Mouse (Mus musculus) embryonic facial prominence, embryonic 14.5 days (tissue): ENCODE measurements around the gene Fcrl5. TPM values are rescaled to one million over a fixed set of nuclear protein-coding genes. Genes with fewer than 3 reads are reported as not detected.

Experiments
- ATAC-seq: fragments of 200-750 bp; cut with Nextera tagmentation; 2 replicates; pipeline ENCODE4 v1.8.0; 2017; ENCODE audit warnings: low read depth, moderate number of reproducible peaks, moderate TSS enrichment
- DNase-seq: peaks from one replicate; pipeline ENCODE4 v3.0.0-alpha.2; 2015; ENCODE audit warnings: low spot score
- H3K27ac ChIP-seq: fragments of 300-500 bp; sonication (generic); replicated peaks from 2 replicates; pipeline ENCODE4 v1.5.1; 2014; ENCODE audit warnings: low read depth, mild to moderate bottlenecking, low read length, moderate library complexity
- H3K27me3 ChIP-seq: fragments of 300-500 bp; sonication (generic); replicated peaks from 2 replicates; pipeline ENCODE4 v1.6.1; 2014; ENCODE audit warnings: low read length; ENCODE audit not compliant: control insufficient read depth, insufficient read depth
- H3K36me3 ChIP-seq: fragments of 300-500 bp; sonication (generic); 2 replicates; pipeline ENCODE4 v1.6.1; 2014; ENCODE audit warnings: low read length, mixed read lengths; ENCODE audit not compliant: control insufficient read depth, insufficient read depth
- H3K4me1 ChIP-seq: fragments of 300-500 bp; sonication (generic); 2 replicates; pipeline ENCODE4 v1.6.1; 2014; ENCODE audit warnings: antibody characterized with exemption, low read length; ENCODE audit not compliant: control insufficient read depth, insufficient read depth
- H3K4me2 ChIP-seq: fragments of 300-500 bp; sonication (generic); 2 replicates; pipeline ENCODE4 v1.6.1; 2014; ENCODE audit warnings: low read depth, mild to moderate bottlenecking, low read length, moderate library complexity, mixed read lengths
- H3K4me3 ChIP-seq: fragments of 300-500 bp; sonication (generic); 2 replicates; pipeline ENCODE4 v1.5.1; 2014; ENCODE audit warnings: low read depth, mild to moderate bottlenecking, low read length
- H3K9ac ChIP-seq: fragments of 300-500 bp; sonication (generic); 2 replicates; pipeline ENCODE4 v1.6.1; 2014; ENCODE audit warnings: low read depth, mild to moderate bottlenecking, low read length, moderate library complexity, mixed read lengths
- H3K9me3 ChIP-seq: fragments of 300-500 bp; sonication (generic); 2 replicates; pipeline ENCODE4 v1.6.1; 2016; ENCODE audit warnings: low read length; ENCODE audit not compliant: control insufficient read depth
- WGBS: fragments of 180-500 bp; shearing (Covaris S2); extraction: QIAGEN DNeasy Blood & Tissue Kit; methylation state at CpG from one replicate; pipeline ENCODE4 v1.1.7; 2014; 5-methylcytosine and 5-hydroxymethylcytosine counted together
- polyA plus RNA-seq: library from polyadenylated mRNA; unstranded; fragments of >200 nt; fragmentation: Nextera tagmentation; extraction: Ambion mirVana; gene quantifications from 2 replicates; pipeline ENCODE4 v1.2.1, GENCODE M21; 2014

Gene Fcrl5
- polyA plus RNA-seq, 1 experiment from 2014 or later: not detected

- ATAC-seq (no peak), DNase-seq (no peak)
- H3K9me3 ChIP-seq: no peaks in the 10 kb centered on the region
- 39% methylated on average over 13 of the region's 13 CpGs for WGBS
- no peak overlapping the region for H3K27ac ChIP-seq
- H3K27me3 ChIP-seq: no peaks in the 10 kb centered on the region
- no peak overlapping the region for H3K9ac ChIP-seq
- no peak overlapping the region for H3K4me3 ChIP-seq
- H3K4me1 ChIP-seq: no peaks in the 10 kb centered on the region
- H3K36me3 ChIP-seq: no peaks in the 10 kb centered on the region
- peak overlapping the region; percentile 23; the same call in 1 of the 2 replicates for H3K4me2 ChIP-seq
Observed at GRCm38 (mm10) chr3:87515567-87516081, 80.1 kb downstream of the Fcrl5 start.

DNA sequence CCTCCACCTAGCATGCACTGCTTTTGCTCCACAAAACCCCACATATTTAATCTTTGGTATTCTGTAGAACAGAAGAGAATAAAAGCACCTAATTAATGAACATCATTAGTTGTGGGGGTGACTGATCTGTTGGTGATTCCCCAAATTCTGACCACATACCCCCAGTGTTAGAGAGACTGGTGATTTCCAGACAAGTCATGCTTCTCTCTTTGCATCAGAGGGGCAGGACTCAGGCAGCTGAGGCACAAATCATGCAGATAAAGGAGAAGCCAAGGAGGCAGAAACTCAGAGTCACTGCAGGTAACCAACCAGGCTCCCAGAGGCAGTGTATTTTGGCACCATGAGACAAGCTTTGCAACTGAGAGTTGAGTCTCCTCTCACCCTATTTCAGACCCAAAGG lies 82.9 kb downstream of the Fcrl5 start:
- Histone ChIP-seq H3K4me2 (no peak overlapping the region), H3K36me3 (no peaks in the 10 kb centered on the region), H3K4me1 (no peaks in the 10 kb centered on the region), H3K9me3 (no peaks in the 10 kb centered on the region), H3K4me3 (no peak overlapping the region), H3K27me3 (no peaks in the 10 kb centered on the region), H3K27ac (no peak overlapping the region), H3K9ac (no peak overlapping the region)
- peak; percentile 50; the same call in 1 of the 2 replicates for ATAC-seq
- no peak for DNase-seq

DNA sequence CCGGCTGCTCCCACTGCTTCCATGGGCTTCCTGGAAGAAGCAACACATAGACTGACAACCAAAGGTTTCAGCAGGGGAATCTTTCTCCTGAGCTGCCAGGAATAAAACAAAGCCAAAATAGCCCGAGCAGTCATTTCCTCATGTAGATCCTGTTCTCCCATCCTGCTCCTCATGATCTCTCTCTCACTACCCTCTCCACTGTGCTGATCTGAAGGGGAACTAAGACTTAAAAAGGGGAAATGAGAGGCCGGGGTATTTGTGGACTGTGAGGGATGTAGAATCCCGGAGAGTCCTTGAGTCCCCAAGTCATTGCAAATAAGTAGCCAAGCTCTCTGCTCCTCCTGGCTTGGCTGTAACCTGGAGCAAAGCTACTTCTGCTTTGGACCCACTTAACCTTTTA lies 85.6 kb downstream of the Fcrl5 start:
- DNase-seq (no peak), ATAC-seq (no peak)
- Histone ChIP-seq H3K9ac (no peak overlapping the region), H3K4me3 (no peak overlapping the region), H3K4me1 (peaks cover under 1% of the 10 kb centered on the region; the same call in 1 of the 2 replicates), H3K27me3 (no peaks in the 10 kb centered on the region), H3K9me3 (no peaks in the 10 kb centered on the region), H3K4me2 (no peak overlapping the region), H3K36me3 (no peaks in the 10 kb centered on the region), H3K27ac (no peak overlapping the region)
- 77% methylated on average over 4 of the region's 4 CpGs for WGBS

- no peak overlapping the region for H3K4me3 ChIP-seq
Observed at GRCm38 (mm10) chr3:87521833-87522232, 86.3 kb downstream of the Fcrl5 start.

GRCm38 (mm10) chr3:87523701-87524100 lies 88.1 kb downstream of the Fcrl5 start:
- peaks cover 7% of the 10 kb centered on the region; the same call in 1 of the 2 replicates for H3K4me1 ChIP-seq
- no peaks in the 10 kb centered on the region for H3K9me3 ChIP-seq
- WGBS: 94% methylated on average over 9 of the region's 9 CpGs
- H3K27ac ChIP-seq: no peak overlapping the region
- DNase-seq (no peak), ATAC-seq (no peak)
- no peak overlapping the region for H3K9ac ChIP-seq
- H3K36me3 ChIP-seq: peaks cover 14% of the 10 kb centered on the region
- H3K4me3 ChIP-seq: no peak overlapping the region
- H3K4me2 ChIP-seq: no peak overlapping the region
- no peaks in the 10 kb centered on the region for H3K27me3 ChIP-seq

More at GRCm38 (mm10) chr3:87521833-87522232, 86.3 kb downstream of the Fcrl5 start:
- ATAC-seq (no peak), DNase-seq (no peak)
- H3K9ac ChIP-seq: no peak overlapping the region
- H3K27ac ChIP-seq: no peak overlapping the region
- 49% methylated on average over 1 of the region's 1 CpGs for WGBS
- H3K9me3 ChIP-seq: no peaks in the 10 kb centered on the region
- no peak overlapping the region for H3K4me2 ChIP-seq
- H3K36me3 ChIP-seq: no peaks in the 10 kb centered on the region
- H3K4me1 ChIP-seq: peaks cover 7% of the 10 kb centered on the region; the same call in 1 of the 2 replicates
- H3K27me3 ChIP-seq: no peaks in the 10 kb centered on the region

DNA sequence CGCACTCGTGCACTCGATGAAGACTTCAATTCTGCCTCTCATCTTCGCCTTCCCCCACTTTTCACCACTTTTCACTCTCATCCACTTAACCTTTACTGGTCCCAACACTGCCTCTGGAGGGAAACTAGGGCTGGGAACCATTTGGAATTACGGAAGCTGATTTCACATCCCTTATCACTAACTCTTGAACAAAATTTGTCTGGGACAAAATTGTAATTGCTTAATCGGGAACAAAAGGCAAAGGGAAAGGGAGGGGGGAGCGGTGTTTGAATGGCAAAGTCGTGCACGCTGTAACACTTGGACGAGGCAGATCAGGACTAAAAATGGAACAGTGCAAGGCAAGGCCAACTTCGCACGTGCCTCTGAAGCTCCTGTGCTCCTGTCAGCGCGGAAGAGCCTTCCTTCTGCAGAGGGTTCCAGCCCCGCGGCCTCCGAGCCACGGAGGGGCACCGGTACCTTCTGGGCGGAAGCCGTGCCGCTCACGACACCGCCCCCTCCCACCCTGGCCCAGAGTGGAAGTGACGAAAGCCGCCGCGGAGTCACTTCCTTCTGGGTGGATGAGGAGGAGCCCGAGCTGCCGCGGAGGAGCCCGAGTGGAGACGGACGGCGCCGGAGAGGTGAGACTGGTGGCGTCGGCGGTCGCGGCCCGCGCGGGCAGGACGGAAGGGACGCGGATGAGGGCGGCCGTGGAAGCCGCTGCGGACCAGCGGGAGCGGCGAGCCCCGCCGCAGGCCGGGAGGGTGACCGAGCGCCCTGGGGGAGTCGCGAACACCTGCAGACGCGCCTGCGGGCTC lies 89.7 kb downstream of the Fcrl5 start, which contains the start of gene Etv3:
Gene Etv3, plus strand, starts transcription at position 365 of the 794 bp plus-strand sequence.
- H3K9me3 ChIP-seq: no peaks in the 10 kb centered on the region
- ATAC-seq (peak; percentile 98), DNase-seq (peak; percentile 95)
- H3K4me2 ChIP-seq: peak within 1 kb of the TSS; percentile 88
- H3K9ac ChIP-seq: peak within 1 kb of the TSS; percentile 99
- WGBS: 8% methylated on average over 38 of the region's 64 CpGs
- H3K4me1 ChIP-seq: peaks cover 7% of the 10 kb centered on the region; the same call in 1 of the 2 replicates
- peak within 1 kb of the TSS; percentile 100 for H3K4me3 ChIP-seq
- peak within 1 kb of the TSS; percentile 88 for H3K27ac ChIP-seq
- peaks cover 29% of the 10 kb centered on the region for H3K36me3 ChIP-seq
- H3K27me3 ChIP-seq: no peaks in the 10 kb centered on the region

GRCm38 (mm10) chr3:87525837-87526570 lies 90.4 kb downstream of the Fcrl5 start:
- Histone ChIP-seq H3K36me3 (peaks cover 37% of the 10 kb centered on the region), H3K27ac (peak overlapping the region; percentile 88), H3K27me3 (no peaks in the 10 kb centered on the region), H3K9me3 (no peaks in the 10 kb centered on the region), H3K9ac (peak overlapping the region; percentile 99), H3K4me3 (peak overlapping the region; percentile 100), H3K4me1 (peaks cover 7% of the 10 kb centered on the region; the same call in 1 of the 2 replicates), H3K4me2 (peak overlapping the region; percentile 88)
- DNase-seq (no peak), ATAC-seq (peak; percentile 50; the same call in 1 of the 2 replicates)
- WGBS: 11% methylated on average over 17 of the region's 27 CpGs

- Histone ChIP-seq H3K4me1 (peaks cover 7% of the 10 kb centered on the region; the same call in 1 of the 2 replicates), H3K4me3 (no peak overlapping the region), H3K9me3 (no peaks in the 10 kb centered on the region), H3K27me3 (no peaks in the 10 kb centered on the region), H3K36me3 (peaks cover 47% of the 10 kb centered on the region), H3K27ac (no peak overlapping the region), H3K9ac (no peak overlapping the region), H3K4me2 (peak overlapping the region; percentile 8; the same call in 1 of the 2 replicates)
- 84% methylated on average over 12 of the region's 12 CpGs for WGBS
- DNase-seq (no peak), ATAC-seq (no peak)
Observed at GRCm38 (mm10) chr3:87527139-87527538, 91.6 kb downstream of the Fcrl5 start.
